Mouse (Mus musculus) MEL (cell line): Measurements from ENCODE around the gene Rnf212b.

Source experiments
- CTCF ChIP-seq, 3 experiments: IDR thresholded peaks in 2 of 3; conservative IDR thresholded peaks in 1 of 3; 2 replicates each; pipeline ENCODE4 v1.5.1; 2011 to 2012; ENCODE audit warnings: low read length in 3 of 3, low read depth in 2 of 3, mild to moderate bottlenecking in 2 of 3, improper control_type of control experiment in 1 of 3, inconsistent platforms in 1 of 3, mixed read lengths in 1 of 3, moderate library complexity in 1 of 3; ENCODE audit not compliant: control insufficient read depth in 1 of 3, insufficient read depth in 1 of 3, poor library complexity in 1 of 3, severe bottlenecking in 1 of 3
- EP300 ChIP-seq, 2 experiments: IDR thresholded peaks; 2 replicates each; pipeline ENCODE4 v1.6.1; 2011; ENCODE audit warnings: improper control_type of control experiment in 2 of 2, low read length in 2 of 2, low read depth in 1 of 2, mild to moderate bottlenecking in 1 of 2
- MYC ChIP-seq: IDR thresholded peaks from 2 replicates; pipeline ENCODE4 v1.6.1; 2011; ENCODE audit warnings: low read depth, mild to moderate bottlenecking, low read length, improper control_type of control experiment, moderate library complexity
- NELFE ChIP-seq: IDR thresholded peaks from 2 replicates; pipeline ENCODE4 v1.6.1; 2011; ENCODE audit warnings: low read depth, low read length, improper control_type of control experiment
- POLR2A ChIP-seq, 2 experiments: IDR thresholded peaks; 2 replicates each; pipeline ENCODE4 v1.6.1; 2011 to 2012; ENCODE audit warnings: low read length in 2 of 2, mild to moderate bottlenecking in 2 of 2, control low read depth in 1 of 2, improper control_type of control experiment in 1 of 2, low read depth in 1 of 2, moderate library complexity in 1 of 2; ENCODE audit not compliant: control insufficient read depth in 1 of 2, insufficient read depth in 1 of 2, poor library complexity in 1 of 2
- POLR2AphosphoS5 ChIP-seq: IDR thresholded peaks from 2 replicates; pipeline ENCODE4 v1.6.1; 2012; ENCODE audit warnings: low read depth, borderline replicate concordance, mild to moderate bottlenecking, inconsistent platforms, low read length, moderate library complexity, mixed read lengths
- UBTF ChIP-seq: IDR thresholded peaks from 2 replicates; pipeline ENCODE4 v1.6.1; 2012; ENCODE audit warnings: low read depth, mild to moderate bottlenecking, inconsistent platforms, low read length, improper control_type of control experiment, moderate library complexity, borderline replicate concordance; ENCODE audit not compliant: insufficient read depth
- ZC3H11A ChIP-seq: IDR thresholded peaks from 2 replicates; pipeline ENCODE4 v1.6.1; 2012; ENCODE audit warnings: low read depth, mild to moderate bottlenecking, inconsistent platforms, low read length, improper control_type of control experiment
- ZKSCAN1 ChIP-seq: IDR thresholded peaks from 2 replicates; pipeline ENCODE4 v1.6.1; 2012; ENCODE audit warnings: low read depth, mild to moderate bottlenecking, inconsistent platforms, low read length, improper control_type of control experiment, moderate library complexity
- ZNF384 ChIP-seq: IDR thresholded peaks from 2 replicates; pipeline ENCODE4 v1.6.1; 2012; ENCODE audit warnings: low read depth, mild to moderate bottlenecking, inconsistent platforms, low read length, improper control_type of control experiment

DNA sequence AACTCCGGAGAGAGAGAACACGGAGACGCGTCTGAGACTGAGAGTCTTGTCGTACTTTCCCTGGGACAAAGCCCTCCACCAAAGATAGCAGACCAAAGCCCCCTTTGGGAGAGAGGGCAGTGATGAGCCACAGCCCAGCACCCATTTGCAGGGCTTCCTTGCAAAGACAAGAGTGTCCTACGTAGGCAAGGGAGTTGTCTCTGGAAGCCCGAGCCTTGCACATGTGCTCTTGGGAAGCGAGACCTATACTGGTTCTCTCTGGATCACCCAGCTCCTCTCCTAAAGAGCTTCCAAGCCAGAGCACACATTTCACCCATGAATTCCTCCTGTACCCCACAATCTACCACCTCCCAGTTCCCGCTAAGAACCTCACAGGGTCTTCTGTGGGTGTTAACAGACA lies 33.9 kb upstream of the Rnf212b start:
- no peak for TF ChIP-seq ZKSCAN1
- TF ChIP-seq POLR2A (IDR thresholded peaks at IDR 0.05; ENCODE audit: control insufficient read depth in 1 of 2, insufficient read depth in 1 of 2, low read depth in 1 of 2, low read length in 2 of 2, poor library complexity in 1 of 2), result no peak
- TF ChIP-seq ZC3H11A, result no peak
- no peak for TF ChIP-seq EP300 (IDR thresholded peaks at IDR 0.05; ENCODE audit: low read depth in 1 of 2, low read length in 2 of 2)
- no peak for TF ChIP-seq MYC
- TF ChIP-seq ZNF384, result no peak
- TF ChIP-seq POLR2AphosphoS5, result no peak
- no peak for TF ChIP-seq CTCF (IDR thresholded peaks at IDR 0.05 in 2 of 3, conservative IDR thresholded peaks at IDR 0.05 in 1 of 3; ENCODE audit: control insufficient read depth in 1 of 3, insufficient read depth in 1 of 3, low read depth in 2 of 3, low read length in 3 of 3, poor library complexity in 1 of 3, severe bottlenecking in 1 of 3)
- no peak for TF ChIP-seq UBTF
- no peak for TF ChIP-seq NELFE
